Mouse (Mus musculus): ENCODE measurements around the gene Tomm70a.

GRCm38 (mm10) chr16:57127825-57128224, 6.3 kb downstream of the Tomm70a start:
- TF ChIP-seq CTCF (IDR thresholded peaks at IDR 0.05; ENCODE audit: low read depth, low read length) = no peak
- no peak for TF ChIP-seq GATA1 (IDR thresholded peaks at IDR 0.05; ENCODE audit: borderline replicate concordance, low read length)
- no peak for TF ChIP-seq TAL1 (conservative IDR thresholded peaks at IDR 0.05; ENCODE audit: low read depth, low read length)
- no peak for TF ChIP-seq POLR2AphosphoS5 (IDR thresholded peaks at IDR 0.05; ENCODE audit: insufficient replicate concordance, low read depth, low read length)
